In the genomic region with DNA sequence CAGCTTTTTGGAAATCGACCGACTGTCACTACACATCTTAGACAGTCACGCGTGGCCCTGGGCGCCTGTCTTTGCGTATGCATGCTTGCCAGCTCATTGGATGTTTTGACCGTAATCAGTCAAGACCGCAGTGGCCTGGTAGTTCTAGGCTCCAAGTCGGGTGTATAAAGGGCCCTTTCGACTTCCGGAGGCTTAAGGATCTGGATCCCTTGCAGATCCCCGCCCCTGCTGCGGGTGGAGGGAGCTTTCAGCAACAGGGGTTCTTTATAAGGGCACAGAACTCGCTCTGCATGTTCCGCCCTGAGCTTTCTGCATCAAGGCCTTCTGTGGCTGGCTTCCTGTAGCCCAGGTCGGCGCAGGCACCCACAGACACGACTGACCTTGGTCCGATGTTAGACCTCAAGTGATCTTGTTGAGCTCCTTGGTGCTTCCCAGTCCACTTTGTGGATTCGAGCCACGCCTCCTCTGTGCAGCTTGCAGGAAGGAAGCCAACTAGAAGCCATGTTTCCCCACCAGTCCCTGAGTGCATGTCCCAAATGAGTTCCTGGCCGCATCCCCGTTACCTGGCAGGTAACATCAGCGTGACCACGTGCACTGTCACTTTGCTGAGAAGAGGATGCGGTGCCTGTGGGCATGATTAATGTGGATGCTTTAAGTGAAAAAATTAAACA, we compare ENCODE assay signal across 8 mouse cellular contexts. TPM values are rescaled to one million over a fixed set of nuclear protein-coding genes. Genes with fewer than 3 reads are reported as not detected.
DNase-seq lines count a peak whose midpoint lies in the region; ATAC-seq and TF ChIP-seq lines count a peak whose summit lies in the region.

A gene (minus strand): TSS at position 443 of the 671 bp plus-strand sequence.

- peak; percentile 67 for ATAC-seq in Patski
- peak; percentile 8; the same call in 1 of the 2 replicates for ATAC-seq in hindbrain, embryonic 11.5 days (ENCODE audit: low FRiP score)

- CTCF ChIA-PET in Patski (lab: Charles Lee) = interaction anchor here (1.0 kb wide), 1 partner anchor 31 kb away, joined by 3 read pairs; no protein-coding TSS in a partner anchor

- H3K9ac ChIP-seq in hindbrain, embryonic 11.5 days (ENCODE audit: low read depth, low read length) = peak within 1 kb of the TSS; percentile 94

- H3K4me3 ChIP-seq in hindbrain, embryonic 11.5 days (ENCODE audit: low read depth, low read length) = peak within 1 kb of the TSS; percentile 94

- no peaks in the 10 kb centered on the region for H3K27me3 ChIP-seq in Patski
- no peaks in the 10 kb centered on the region for H3K27me3 ChIP-seq in hindbrain, embryonic 11.5 days (ENCODE audit: control insufficient read depth, insufficient read depth, low read length)

- no peaks in the 10 kb centered on the region for H3K36me3 ChIP-seq in hindbrain, embryonic 11.5 days (ENCODE audit: control insufficient read depth, insufficient read depth, low read length)

- in situ Hi-C loops in Patski (cut with MboI; ENCODE audit: low pct_unique_long_range_greater_than_20kb) = no loop called here

- no peak for TF ChIP-seq CTCF in Patski (IDR thresholded peaks at IDR 0.05)

- WGBS in hindbrain, embryonic 11.5 days = 5% methylated on average over 26 of the region's 26 CpGs

- H3K4me2 ChIP-seq in hindbrain, embryonic 11.5 days (replicated peaks; ENCODE audit: low read depth, low read length) = peak within 1 kb of the TSS; percentile 71

- DNase-seq in Patski (ENCODE audit: low read depth, low spot score) = peak; percentile 49
- DNase-seq in cerebellum, postnatal 10 days = peak; percentile 68 to 72
- peak; percentile 52 to 58 for DNase-seq in frontal cortex, postnatal 10 days (ENCODE audit: low spot score in 2 of 2)
- DNase-seq in hindbrain, embryonic 11.5 days (ENCODE audit: low spot score) = peak; percentile 69
- peak; percentile 60 to 74 for DNase-seq in layer of hippocampus, postnatal 10 days (ENCODE audit: low spot score in 2 of 2)
- peak; percentile 85 for DNase-seq in lung, postnatal 10 days
- DNase-seq in ovary, postnatal 14 days (ENCODE audit: low spot score) = peak; percentile 52
- DNase-seq in thymus, postnatal 25 days = peak; percentile 74

- H3K4me1 ChIP-seq in hindbrain, embryonic 11.5 days (replicated peaks; ENCODE audit: control insufficient read depth, insufficient read depth, low read length) = peaks cover 3% of the 10 kb centered on the region; the same call in 1 of the 2 replicates

- POLR2A ChIA-PET in Patski (lab: Charles Lee) = interaction anchor here (1.4 kb wide), 1 partner anchor 18 kb away, joined by 3 read pairs; no protein-coding TSS in a partner anchor

- no peaks in the 10 kb centered on the region for H3K9me3 ChIP-seq in hindbrain, embryonic 11.5 days (ENCODE audit: control insufficient read depth, low read length)

- H3K27ac ChIP-seq in hindbrain, embryonic 11.5 days (ENCODE audit: low read depth, low read length) = peak within 1 kb of the TSS; percentile 79

RNA-seq across cellular contexts. Expression of the gene that starts here (rescaled TPM):
- 52.3 TPM for polyA plus RNA-seq in Patski (2021)
- polyA plus RNA-seq in hindbrain, embryonic 11.5 days (2014; fragmentation: Nextera tagmentation; extraction: Ambion mirVana) = 325 and 331 TPM in 2 replicates
- total RNA-seq in layer of hippocampus, postnatal 10 days (2021) = 100 to 1,000 TPM; 140 to 147 TPM

Comparison
In these comparisons a context has a peak if more than half of its experiments do, and no peak if none do; other contexts are left out.
1. Peak in every context shown above with its lines: DNase-seq, ATAC-seq, H3K4me3 ChIP-seq and H3K27ac ChIP-seq.